Mouse (Mus musculus): ENCODE measurements around the gene Dnajc4.

Dnajc4 gene

GRCm38 (mm10) chr19:6980381-6981093 is 11.8 kb downstream of the Dnajc4 start, which contains the start of gene Fkbp2:
Fkbp2 (minus strand) TSS chr19:6980501.
- Histone ChIP-seq H3K4me1 (replicated peaks; ENCODE audit: low read depth, low read length) (peaks cover 77% of the 10 kb centered on the region), H3K36me3 (ENCODE audit: insufficient read depth, low read length) (peaks cover 72% of the 10 kb centered on the region), H3K9me3 (ENCODE audit: low read length) (no peaks in the 10 kb centered on the region), H3K4me3 (replicated peaks; ENCODE audit: low read length) (peak within 1 kb of the TSS; percentile 91), H3K27me3 (ENCODE audit: insufficient read depth, low read length) (no peaks in the 10 kb centered on the region)
- TF ChIP-seq CTCF (conservative IDR thresholded peaks at IDR 0.05; ENCODE audit: low read length), result no peak
- TF ChIP-seq NANOG (IDR thresholded peaks at IDR 0.05; ENCODE audit: borderline replicate concordance, low read length), result no peak
- TF ChIP-seq POU5F1 (IDR thresholded peaks at IDR 0.05; ENCODE audit: borderline replicate concordance, low read length), result no peak

DNA sequence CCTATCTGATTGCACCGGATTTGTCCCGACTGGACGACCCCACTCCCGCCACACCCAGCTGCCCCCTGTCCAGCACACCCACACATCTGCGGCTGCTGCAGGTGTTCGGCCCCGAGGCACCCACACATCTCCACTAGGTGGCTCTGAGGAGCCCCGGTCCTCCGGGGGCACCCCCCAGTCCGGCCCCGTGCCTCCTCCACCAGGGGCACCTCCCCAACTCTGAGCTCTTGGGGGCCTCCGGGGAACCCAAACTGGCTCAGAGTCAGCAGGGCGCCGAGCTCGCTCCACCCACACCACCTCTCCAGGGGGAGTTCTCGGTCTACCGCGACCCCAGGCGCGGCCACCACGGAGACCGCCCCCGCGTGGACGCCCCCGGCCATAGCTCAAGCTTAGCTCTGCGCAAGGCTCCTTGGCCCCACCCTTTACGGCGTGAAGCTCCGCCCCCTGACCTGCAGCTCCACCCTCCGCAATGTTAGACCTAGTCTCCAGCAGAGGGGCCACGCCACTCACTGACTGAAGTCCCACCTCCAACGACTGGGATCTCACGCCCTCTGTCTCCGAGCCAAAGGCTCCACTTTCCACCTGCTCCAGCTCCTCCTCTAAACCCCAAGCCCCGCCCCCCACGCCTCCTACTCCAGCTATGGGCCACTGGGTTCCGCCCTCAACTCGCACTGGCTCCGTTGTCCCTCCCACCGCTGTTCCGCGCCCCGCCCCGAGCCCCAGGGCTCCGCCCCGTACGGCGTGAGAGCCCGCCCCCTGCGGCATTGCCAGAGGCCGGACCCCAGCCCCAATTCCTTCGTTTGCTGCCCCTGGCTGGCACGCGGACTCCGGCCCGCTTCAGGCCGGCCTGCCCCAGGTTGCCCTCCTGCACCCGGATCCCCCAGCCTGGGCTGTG is 12.6 kb downstream of the Dnajc4 start:
- Histone ChIP-seq H3K4me1 (replicated peaks; ENCODE audit: low read depth, low read length) (peaks cover 69% of the 10 kb centered on the region), H3K27me3 (ENCODE audit: insufficient read depth, low read length) (no peaks in the 10 kb centered on the region), H3K4me3 (replicated peaks; ENCODE audit: low read length) (peak overlapping the region; percentile 91), H3K36me3 (ENCODE audit: insufficient read depth, low read length) (peaks cover 64% of the 10 kb centered on the region), H3K9me3 (ENCODE audit: low read length) (no peaks in the 10 kb centered on the region)
- TF ChIP-seq POU5F1 (IDR thresholded peaks at IDR 0.05; ENCODE audit: borderline replicate concordance, low read length), result no peak
- TF ChIP-seq CTCF (conservative IDR thresholded peaks at IDR 0.05; ENCODE audit: low read length), result peak; percentile 29; the same call in 1 of the 2 replicates

GRCm38 (mm10) chr19:6979001-6979479 is 13.3 kb downstream of the Dnajc4 start:
- no peak for TF ChIP-seq NANOG (IDR thresholded peaks at IDR 0.05; ENCODE audit: borderline replicate concordance, low read length)
- no peak for TF ChIP-seq POU5F1 (IDR thresholded peaks at IDR 0.05; ENCODE audit: borderline replicate concordance, low read length)
- no peak for TF ChIP-seq CTCF (conservative IDR thresholded peaks at IDR 0.05; ENCODE audit: low read length)
- Histone ChIP-seq H3K4me3 (replicated peaks; ENCODE audit: low read length) (peak overlapping the region; percentile 91), H3K36me3 (ENCODE audit: insufficient read depth, low read length) (peaks cover 58% of the 10 kb centered on the region), H3K9me3 (ENCODE audit: low read length) (no peaks in the 10 kb centered on the region), H3K27me3 (ENCODE audit: insufficient read depth, low read length) (no peaks in the 10 kb centered on the region), H3K4me1 (replicated peaks; ENCODE audit: low read depth, low read length) (peaks cover 64% of the 10 kb centered on the region)

GRCm38 (mm10) chr19:6978639-6978974 is 13.8 kb downstream of the Dnajc4 start:
- Histone ChIP-seq H3K4me3 (replicated peaks; ENCODE audit: low read length) (peak overlapping the region; percentile 91), H3K27me3 (ENCODE audit: insufficient read depth, low read length) (no peaks in the 10 kb centered on the region), H3K9me3 (ENCODE audit: low read length) (no peaks in the 10 kb centered on the region), H3K36me3 (ENCODE audit: insufficient read depth, low read length) (peaks cover 54% of the 10 kb centered on the region), H3K4me1 (replicated peaks; ENCODE audit: low read depth, low read length) (peaks cover 64% of the 10 kb centered on the region)
- TF ChIP-seq NANOG (IDR thresholded peaks at IDR 0.05; ENCODE audit: borderline replicate concordance, low read length) (no peak), CTCF (conservative IDR thresholded peaks at IDR 0.05; ENCODE audit: low read length) (no peak)

DNA sequence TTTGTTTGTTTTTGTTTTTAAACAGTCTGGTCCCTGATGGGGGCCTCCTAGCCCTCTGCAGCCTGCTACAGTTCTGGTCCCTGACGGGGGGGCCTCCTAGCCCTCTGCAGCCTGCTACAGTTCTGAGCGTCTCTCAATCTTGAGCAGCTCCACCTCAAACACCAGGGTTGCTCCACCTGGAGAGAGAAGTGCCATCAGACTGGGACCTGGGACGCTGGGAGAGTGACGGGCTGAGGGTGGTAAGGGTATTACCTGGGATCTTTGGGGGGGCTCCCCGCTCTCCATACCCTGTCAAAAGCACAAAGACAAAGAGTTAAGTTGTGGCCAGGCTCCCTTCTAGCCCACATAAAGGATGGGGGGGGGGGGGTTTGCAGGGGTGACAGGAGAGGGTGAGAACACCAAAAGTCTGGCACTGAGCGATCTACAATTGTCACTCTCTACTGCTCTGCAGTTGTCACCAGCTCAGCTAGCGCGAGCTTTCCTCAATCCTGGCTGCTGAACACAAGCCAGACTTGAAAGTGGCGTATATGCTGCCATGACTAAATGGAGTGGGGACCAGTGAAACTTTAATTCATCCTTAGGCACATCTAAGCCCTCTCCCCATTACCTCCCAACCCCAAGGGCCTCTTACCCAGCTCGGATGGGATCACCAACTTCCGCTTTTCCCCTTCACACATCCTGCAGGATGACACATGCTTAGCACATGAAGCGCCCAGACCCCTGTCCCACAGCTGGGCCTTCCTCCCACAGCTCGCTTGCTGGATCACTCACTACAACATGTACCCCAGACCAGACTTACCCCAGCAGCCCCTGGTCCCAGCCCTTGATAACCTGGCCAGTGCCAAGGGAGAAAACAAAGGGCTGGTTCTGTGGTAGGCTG is 14.4 kb downstream of the Dnajc4 start:
- Histone ChIP-seq H3K4me1 (replicated peaks; ENCODE audit: low read depth, low read length) (peaks cover 67% of the 10 kb centered on the region), H3K4me3 (replicated peaks; ENCODE audit: low read length) (peak overlapping the region; percentile 98), H3K36me3 (ENCODE audit: insufficient read depth, low read length) (peaks cover 49% of the 10 kb centered on the region), H3K27me3 (ENCODE audit: insufficient read depth, low read length) (no peaks in the 10 kb centered on the region), H3K9me3 (ENCODE audit: low read length) (no peaks in the 10 kb centered on the region)
- TF ChIP-seq POU5F1 (IDR thresholded peaks at IDR 0.05; ENCODE audit: borderline replicate concordance, low read length), result no peak
- no peak for TF ChIP-seq NANOG (IDR thresholded peaks at IDR 0.05; ENCODE audit: borderline replicate concordance, low read length)
- no peak for TF ChIP-seq CTCF (conservative IDR thresholded peaks at IDR 0.05; ENCODE audit: low read length)

- TF ChIP-seq POU5F1 (IDR thresholded peaks at IDR 0.05; ENCODE audit: borderline replicate concordance, low read length) (no peak), NANOG (IDR thresholded peaks at IDR 0.05; ENCODE audit: borderline replicate concordance, low read length) (no peak), CTCF (conservative IDR thresholded peaks at IDR 0.05; ENCODE audit: low read length) (no peak)
- Histone ChIP-seq H3K4me1 (replicated peaks; ENCODE audit: low read depth, low read length) (peaks cover 72% of the 10 kb centered on the region), H3K27me3 (ENCODE audit: insufficient read depth, low read length) (no peaks in the 10 kb centered on the region), H3K4me3 (replicated peaks; ENCODE audit: low read length) (peak within 1 kb of the TSS; percentile 98), H3K36me3 (ENCODE audit: insufficient read depth, low read length) (peaks cover 32% of the 10 kb centered on the region), H3K9me3 (ENCODE audit: low read length) (no peaks in the 10 kb centered on the region)
These were observed 16.5 kb downstream of the Dnajc4 start, which contains the start of gene Plcb3 for GRCm38 (mm10) chr19:6975537-6976521. Plcb3 (minus strand) TSS chr19:6976470.
